Mouse (Mus musculus): ENCODE measurements around the gene Efcc1. TPM values are rescaled to one million over a fixed set of nuclear protein-coding genes. Genes with fewer than 3 reads are reported as not detected.

Efcc1 gene
- polyA plus RNA-seq, 1 experiment, result 3.0 TPM

- no peak overlapping the region for H3K27ac ChIP-seq (ENCODE audit: insufficient read depth, low read depth, low read length)
- 79% methylated on average over 5 of the region's 5 CpGs for WGBS
- H3K4me1 ChIP-seq (ENCODE audit: control insufficient read depth, insufficient read depth, low read length), result no peaks in the 10 kb centered on the region
- H3K27me3 ChIP-seq (replicated peaks; ENCODE audit: control insufficient read depth, insufficient read depth, low read length), result no peaks in the 10 kb centered on the region
- TF ChIP-seq POLR2A (IDR thresholded peaks at IDR 0.05; ENCODE audit: low read depth, low read length) (no peak), CTCF (conservative IDR thresholded peaks at IDR 0.05; ENCODE audit: insufficient read depth, insufficient read length, low read depth, low read length) (no peak)
- no peak for DNase-seq
- no peaks in the 10 kb centered on the region for H3K36me3 ChIP-seq (ENCODE audit: control insufficient read depth, insufficient read depth, low read length)
- H3K4me3 ChIP-seq (ENCODE audit: insufficient read depth, low read depth, low read length), result no peak overlapping the region
Observed at GRCm38 (mm10) chr6:87743281-87743680, 12.6 kb downstream of the Efcc1 start.

DNA sequence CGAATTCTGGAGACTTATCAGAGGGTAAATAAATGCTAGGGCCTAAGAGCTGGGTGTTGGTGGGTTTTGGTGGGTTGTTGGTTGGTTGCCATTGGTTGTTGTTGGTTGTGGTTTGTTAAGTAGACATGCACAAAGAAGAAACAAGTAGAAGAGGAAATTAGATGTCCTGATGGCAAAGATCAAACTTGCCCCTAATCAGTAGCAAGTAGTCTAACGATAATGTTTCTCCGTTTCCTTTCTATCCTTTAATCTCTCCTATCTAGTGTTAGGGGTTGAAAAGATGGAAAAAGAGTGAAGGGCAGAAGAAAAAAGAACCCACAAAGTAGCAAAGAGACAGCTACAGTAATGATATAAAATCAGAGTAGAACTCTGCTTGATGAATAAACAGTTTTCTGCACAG is 14.0 kb downstream of the Efcc1 start:
- 82% methylated on average over 3 of the region's 3 CpGs for WGBS
- no peak for DNase-seq

DNA sequence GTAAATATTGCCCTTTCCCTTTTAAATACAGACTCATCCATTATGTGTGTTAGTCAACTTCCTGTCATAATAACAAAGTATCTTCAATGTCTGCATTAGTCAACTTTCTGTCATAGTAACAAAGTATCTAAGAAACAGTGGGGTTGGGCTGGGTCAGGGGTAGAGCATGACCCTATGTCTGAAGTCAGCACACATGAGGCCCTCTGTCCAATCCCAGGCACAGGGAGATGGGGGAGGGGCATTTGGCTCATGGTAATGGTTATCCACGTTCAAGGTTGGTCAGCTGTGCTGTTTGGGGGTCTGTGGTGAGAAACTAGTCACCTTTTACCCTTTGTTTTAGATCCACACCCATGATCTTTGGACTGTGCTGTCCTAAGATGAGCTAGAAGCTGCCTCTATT is 14.6 kb downstream of the Efcc1 start:
- 19% methylated on average over 1 of the region's 1 CpGs for WGBS
- peak overlapping the region; percentile 57; the same call in 1 of the 2 replicates for H3K27ac ChIP-seq (ENCODE audit: insufficient read depth, low read depth, low read length)

More for the DNA sequence above, 14.0 kb downstream of the Efcc1 start:
- no peak for TF ChIP-seq CTCF (conservative IDR thresholded peaks at IDR 0.05; ENCODE audit: insufficient read depth, insufficient read length, low read depth, low read length)
- no peak for TF ChIP-seq POLR2A (IDR thresholded peaks at IDR 0.05; ENCODE audit: low read depth, low read length)
- Histone ChIP-seq H3K27ac (ENCODE audit: insufficient read depth, low read depth, low read length) (no peak overlapping the region), H3K27me3 (replicated peaks; ENCODE audit: control insufficient read depth, insufficient read depth, low read length) (no peaks in the 10 kb centered on the region), H3K36me3 (ENCODE audit: control insufficient read depth, insufficient read depth, low read length) (no peaks in the 10 kb centered on the region), H3K4me3 (ENCODE audit: insufficient read depth, low read depth, low read length) (no peak overlapping the region), H3K4me1 (ENCODE audit: control insufficient read depth, insufficient read depth, low read length) (no peaks in the 10 kb centered on the region)

DNA sequence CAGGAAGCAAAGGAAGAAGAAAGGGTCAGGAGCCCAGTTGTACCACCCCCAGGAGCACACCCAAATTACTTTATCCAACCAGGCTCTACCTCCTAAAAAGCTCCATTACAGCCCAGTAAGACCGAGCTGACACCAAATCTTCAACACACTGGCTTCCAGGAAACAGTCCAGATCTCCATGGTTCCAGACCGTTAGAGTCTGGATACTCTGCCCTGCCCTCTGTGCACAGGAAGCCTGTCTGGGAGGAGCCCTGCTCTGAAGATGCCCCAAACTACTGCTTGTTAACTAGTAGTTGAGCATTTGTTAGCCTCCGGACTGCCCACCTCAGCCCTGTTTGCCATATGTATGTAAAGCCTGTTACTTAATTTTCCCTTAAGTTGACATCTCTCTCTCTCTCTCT is 15.4 kb downstream of the Efcc1 start:
- Histone ChIP-seq H3K4me3 (ENCODE audit: insufficient read depth, low read depth, low read length) (no peak overlapping the region), H3K36me3 (ENCODE audit: control insufficient read depth, insufficient read depth, low read length) (no peaks in the 10 kb centered on the region), H3K27ac (ENCODE audit: insufficient read depth, low read depth, low read length) (no peak overlapping the region), H3K27me3 (replicated peaks; ENCODE audit: control insufficient read depth, insufficient read depth, low read length) (no peaks in the 10 kb centered on the region), H3K4me1 (ENCODE audit: control insufficient read depth, insufficient read depth, low read length) (no peaks in the 10 kb centered on the region)
- whole genome bisulfite sequencing, result 29% methylated on average over 3 of the region's 3 CpGs
- TF ChIP-seq POLR2A (IDR thresholded peaks at IDR 0.05; ENCODE audit: low read depth, low read length), result no peak
- no peak for TF ChIP-seq CTCF (conservative IDR thresholded peaks at IDR 0.05; ENCODE audit: insufficient read depth, insufficient read length, low read depth, low read length)
- peak; percentile 26 for DNase-seq

More for the DNA sequence above, 14.6 kb downstream of the Efcc1 start:
- TF ChIP-seq POLR2A (IDR thresholded peaks at IDR 0.05; ENCODE audit: low read depth, low read length) (no peak), CTCF (conservative IDR thresholded peaks at IDR 0.05; ENCODE audit: insufficient read depth, insufficient read length, low read depth, low read length) (no peak)
- no peaks in the 10 kb centered on the region for H3K27me3 ChIP-seq (replicated peaks; ENCODE audit: control insufficient read depth, insufficient read depth, low read length)
- no peaks in the 10 kb centered on the region for H3K4me1 ChIP-seq (ENCODE audit: control insufficient read depth, insufficient read depth, low read length)
- no peaks in the 10 kb centered on the region for H3K36me3 ChIP-seq (ENCODE audit: control insufficient read depth, insufficient read depth, low read length)
- no peak overlapping the region for H3K4me3 ChIP-seq (ENCODE audit: insufficient read depth, low read depth, low read length)
- DNase-seq, result peak; percentile 51

GRCm38 (mm10) chr6:87746849-87747248 is 16.2 kb downstream of the Efcc1 start:
- H3K27ac ChIP-seq (ENCODE audit: insufficient read depth, low read depth, low read length), result no peak overlapping the region; the same call in 1 of the 2 replicates
- H3K36me3 ChIP-seq (ENCODE audit: control insufficient read depth, insufficient read depth, low read length), result no peaks in the 10 kb centered on the region
- DNase-seq, result peak; percentile 49
- no peak overlapping the region for H3K4me3 ChIP-seq (ENCODE audit: insufficient read depth, low read depth, low read length)
- no peaks in the 10 kb centered on the region for H3K4me1 ChIP-seq (ENCODE audit: control insufficient read depth, insufficient read depth, low read length)
- no peaks in the 10 kb centered on the region for H3K27me3 ChIP-seq (replicated peaks; ENCODE audit: control insufficient read depth, insufficient read depth, low read length)
- 71% methylated on average over 2 of the region's 2 CpGs for WGBS
- no peak for TF ChIP-seq CTCF (conservative IDR thresholded peaks at IDR 0.05; ENCODE audit: insufficient read depth, insufficient read length, low read depth, low read length)
- no peak for TF ChIP-seq POLR2A (IDR thresholded peaks at IDR 0.05; ENCODE audit: low read depth, low read length)

- Histone ChIP-seq H3K4me1 (ENCODE audit: control insufficient read depth, insufficient read depth, low read length) (no peaks in the 10 kb centered on the region), H3K27me3 (replicated peaks; ENCODE audit: control insufficient read depth, insufficient read depth, low read length) (no peaks in the 10 kb centered on the region), H3K36me3 (ENCODE audit: control insufficient read depth, insufficient read depth, low read length) (no peaks in the 10 kb centered on the region), H3K27ac (ENCODE audit: insufficient read depth, low read depth, low read length) (no peak overlapping the region), H3K4me3 (ENCODE audit: insufficient read depth, low read depth, low read length) (no peak overlapping the region)
- 86% methylated on average over 2 of the region's 2 CpGs for WGBS
- no peak for DNase-seq
- TF ChIP-seq POLR2A (IDR thresholded peaks at IDR 0.05; ENCODE audit: low read depth, low read length) (no peak), CTCF (conservative IDR thresholded peaks at IDR 0.05; ENCODE audit: insufficient read depth, insufficient read length, low read depth, low read length) (no peak)
Observed at GRCm38 (mm10) chr6:87748078-87748477, 17.4 kb downstream of the Efcc1 start.

GRCm38 (mm10) chr6:87748531-87748930 is 17.9 kb downstream of the Efcc1 start:
- Histone ChIP-seq H3K4me3 (ENCODE audit: insufficient read depth, low read depth, low read length) (no peak overlapping the region), H3K27ac (ENCODE audit: insufficient read depth, low read depth, low read length) (no peak overlapping the region), H3K4me1 (ENCODE audit: control insufficient read depth, insufficient read depth, low read length) (no peaks in the 10 kb centered on the region), H3K27me3 (replicated peaks; ENCODE audit: control insufficient read depth, insufficient read depth, low read length) (no peaks in the 10 kb centered on the region), H3K36me3 (ENCODE audit: control insufficient read depth, insufficient read depth, low read length) (no peaks in the 10 kb centered on the region)
- 86% methylated on average over 6 of the region's 6 CpGs for WGBS
- DNase-seq, result no peak
- TF ChIP-seq POLR2A (IDR thresholded peaks at IDR 0.05; ENCODE audit: low read depth, low read length), result no peak
- no peak for TF ChIP-seq CTCF (conservative IDR thresholded peaks at IDR 0.05; ENCODE audit: insufficient read depth, insufficient read length, low read depth, low read length)

Data from kidney, adult 2 months (tissue).